Mouse (Mus musculus) bone marrow, adult 2 months (tissue): ENCODE results near the gene Tmtc2.

ENCODE experiments used
- CTCF ChIP-seq: fragments of 200-500 bp; IDR thresholded peaks from 2 replicates; pipeline ENCODE4 v1.5.1; 2011; ENCODE audit warnings: low read length, control low read depth; ENCODE audit not compliant: control insufficient read depth, insufficient read depth
- POLR2A ChIP-seq: fragments of 200-500 bp; IDR thresholded peaks from 2 replicates; pipeline ENCODE4 v1.6.1; 2011; ENCODE audit warnings: low read depth, mild to moderate bottlenecking, control low read depth, low read length, borderline replicate concordance; ENCODE audit not compliant: control insufficient read depth

DNA sequence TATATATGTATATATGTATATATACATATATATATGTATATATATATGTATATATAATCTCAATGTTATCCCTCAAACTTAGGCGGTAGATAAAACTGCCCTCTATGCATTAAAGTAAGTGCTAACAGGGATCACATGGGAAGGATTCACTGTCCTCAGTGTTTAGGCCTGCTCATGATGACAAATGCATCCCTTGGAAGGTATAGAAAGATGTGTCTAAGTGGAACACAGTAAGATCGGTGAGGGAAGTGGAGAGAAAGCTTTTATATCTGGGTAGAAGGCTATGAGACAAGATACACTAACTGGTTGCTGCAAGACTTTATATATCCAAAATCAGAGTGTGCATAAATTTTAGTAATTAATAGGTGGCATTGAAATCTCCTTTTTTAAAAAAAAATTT is 373.6 kb downstream of the Tmtc2 start:
- no peak for TF ChIP-seq CTCF
- no peak for TF ChIP-seq POLR2A
